Comparison of ENCODE assay signal across 15 mouse cellular contexts in genomic region chr3:143710805-143711469, GRCm38 (mm10).
DNase-seq lines count a peak whose midpoint lies in the region; ATAC-seq and TF ChIP-seq lines count a peak whose summit lies in the region.
"Had no signal": no experiment of that assay in that cellular context is flagged by ENCODE, and none has a peak within 500 bp of the region (broad histone marks: within the 10 kb centered on the region; RNA-seq: fewer than 3 reads in every experiment).

No protein-coding gene starts in this region.

- no peak for DNase-seq in forebrain, embryonic 11.5 days (ENCODE audit: low spot score)
- DNase-seq in forebrain, embryonic 10.5 days (ENCODE audit: extremely low spot score, low spot score) = no peak
- DNase-seq in left cerebral cortex, adult 2 months (ENCODE audit: extremely low spot score in 1 of 2, low spot score in 2 of 2) = no peak
- no peak for DNase-seq in left cerebral cortex, postnatal 14 days (ENCODE audit: low spot score in 2 of 2)
- no peak for DNase-seq in limb, embryonic 10.5 days (ENCODE audit: low spot score)
- no peak for DNase-seq in ovary, postnatal 36 days (ENCODE audit: low spot score)
- DNase-seq: adrenal gland, postnatal 10 days; cerebellum, adult 9-10 months; kidney, postnatal 4 days; liver, embryonic 13.5 days; thymus, postnatal 36 days had no signal

- H3K27ac ChIP-seq in forebrain, embryonic 11.5 days (ENCODE audit: low read depth, low read length) = no peak overlapping the region
- H3K27ac ChIP-seq in forebrain, embryonic 10.5 days = no peak overlapping the region
- peak overlapping the region; percentile 66 for H3K27ac ChIP-seq in left cerebral cortex, adult 2 months
- no peak overlapping the region for H3K27ac ChIP-seq in midbrain, embryonic 13.5 days
- no peak overlapping the region for H3K27ac ChIP-seq in limb, embryonic 10.5 days
- H3K27ac ChIP-seq: heart, embryonic 13.5 days; liver, embryonic 13.5 days; neural tube, embryonic 13.5 days had no signal

- 40% methylated on average over 16 of the region's 16 CpGs for WGBS in forebrain, embryonic 11.5 days
- 46% methylated on average over 16 of the region's 16 CpGs for WGBS in forebrain, embryonic 10.5 days
- 32% methylated on average over 16 of the region's 16 CpGs for WGBS in midbrain, embryonic 13.5 days
- WGBS in limb, embryonic 10.5 days = 72% methylated on average over 16 of the region's 16 CpGs

- no peak overlapping the region for H3K4me2 ChIP-seq in forebrain, embryonic 11.5 days (ENCODE audit: low read depth, low read length, severe bottlenecking)
- H3K4me2 ChIP-seq in midbrain, embryonic 13.5 days (replicated peaks) = no peak overlapping the region; the same call in 1 of the 2 replicates
- H3K4me2 ChIP-seq: heart, embryonic 13.5 days; liver, embryonic 13.5 days; neural tube, embryonic 13.5 days had no signal

- H3K4me3 ChIP-seq in forebrain, embryonic 11.5 days (ENCODE audit: low read depth, low read length) = no peak overlapping the region
- no peak overlapping the region for H3K4me3 ChIP-seq in forebrain, embryonic 10.5 days
- no peak overlapping the region for H3K4me3 ChIP-seq in left cerebral cortex, adult 2 months
- H3K4me3 ChIP-seq in midbrain, embryonic 13.5 days (replicated peaks) = no peak overlapping the region
- no peak overlapping the region for H3K4me3 ChIP-seq in limb, embryonic 10.5 days
- H3K4me3 ChIP-seq: erythroblast, embryonic 14.5 days; heart, embryonic 13.5 days; liver, embryonic 13.5 days; neural tube, embryonic 13.5 days had no signal

- ATAC-seq in forebrain, embryonic 11.5 days (replicated peaks; ENCODE audit: low FRiP score) = 0 out of 2 replicates have a peak, but pooled peaks have one; percentile 46
- ATAC-seq in midbrain, embryonic 13.5 days = 0 out of 2 replicates have a peak, but pooled peaks have one; percentile 30

- TF ChIP-seq CTCF in left cerebral cortex, adult 2 months (IDR thresholded peaks at IDR 0.05) = no peak

- intact Hi-C loops in left cerebral cortex, adult 2 months (cut with DNase I) = loop anchor here (5.0 to 10.0 kb wide), 6 partner anchors 114 to 466 kb away; no protein-coding TSS in a partner anchor
- intact Hi-C loops in left cerebral cortex, postnatal 14 days (cut with DNase I) = no loop called here

- no peaks in the 10 kb centered on the region for H3K36me3 ChIP-seq in forebrain, embryonic 11.5 days (ENCODE audit: control insufficient read depth, insufficient read depth, low read length)
- no peaks in the 10 kb centered on the region for H3K36me3 ChIP-seq in forebrain, embryonic 10.5 days (replicated peaks)
- no peaks in the 10 kb centered on the region for H3K36me3 ChIP-seq in midbrain, embryonic 13.5 days
- H3K36me3 ChIP-seq in limb, embryonic 10.5 days = no peaks in the 10 kb centered on the region
- H3K36me3 ChIP-seq: heart, embryonic 13.5 days; liver, embryonic 13.5 days; neural tube, embryonic 13.5 days had no signal

- H3K9me3 ChIP-seq in forebrain, embryonic 11.5 days (ENCODE audit: control insufficient read depth, low read length) = no peaks in the 10 kb centered on the region
- no peaks in the 10 kb centered on the region; the same call in 1 of the 2 replicates for H3K9me3 ChIP-seq in forebrain, embryonic 10.5 days
- H3K9me3 ChIP-seq in midbrain, embryonic 13.5 days = no peaks in the 10 kb centered on the region
- H3K9me3 ChIP-seq in limb, embryonic 10.5 days (replicated peaks) = no peaks in the 10 kb centered on the region
- H3K9me3 ChIP-seq: liver, embryonic 13.5 days; neural tube, embryonic 13.5 days had no signal

- no peaks in the 10 kb centered on the region for H3K4me1 ChIP-seq in forebrain, embryonic 11.5 days (replicated peaks; ENCODE audit: control insufficient read depth, insufficient read depth, low read length)
- H3K4me1 ChIP-seq in forebrain, embryonic 10.5 days = peaks cover 12% of the 10 kb centered on the region
- H3K4me1 ChIP-seq in midbrain, embryonic 13.5 days (replicated peaks) = peaks cover 4% of the 10 kb centered on the region; the same call in 1 of the 2 replicates
- no peaks in the 10 kb centered on the region for H3K4me1 ChIP-seq in limb, embryonic 10.5 days
- H3K4me1 ChIP-seq: heart, embryonic 13.5 days; liver, embryonic 13.5 days; neural tube, embryonic 13.5 days had no signal

- H3K9ac ChIP-seq in forebrain, embryonic 11.5 days (ENCODE audit: low read length) = no peak overlapping the region
- no peak overlapping the region for H3K9ac ChIP-seq in midbrain, embryonic 13.5 days (replicated peaks)
- H3K9ac ChIP-seq: heart, embryonic 13.5 days; liver, embryonic 13.5 days; neural tube, embryonic 13.5 days had no signal

- H3K27me3 ChIP-seq in forebrain, embryonic 11.5 days (ENCODE audit: control insufficient read depth, insufficient read depth, low read length) = no peaks in the 10 kb centered on the region
- peaks cover 6% of the 10 kb centered on the region for H3K27me3 ChIP-seq in forebrain, embryonic 10.5 days (ENCODE audit: poor library complexity, severe bottlenecking)
- H3K27me3 ChIP-seq in midbrain, embryonic 13.5 days = no peaks in the 10 kb centered on the region
- no peaks in the 10 kb centered on the region for H3K27me3 ChIP-seq in limb, embryonic 10.5 days (ENCODE audit: low read depth, poor library complexity, severe bottlenecking)
- H3K27me3 ChIP-seq: heart, embryonic 13.5 days; liver, embryonic 13.5 days; neural tube, embryonic 13.5 days had no signal
